Mouse (Mus musculus) right cerebral cortex, postnatal 4 days (tissue): ENCODE results near the gene Pts.

Source experiments
- DNase-seq: peaks from one replicate; pipeline ENCODE4 v3.0.0-alpha.2; 2022

Gene Pts

DNA sequence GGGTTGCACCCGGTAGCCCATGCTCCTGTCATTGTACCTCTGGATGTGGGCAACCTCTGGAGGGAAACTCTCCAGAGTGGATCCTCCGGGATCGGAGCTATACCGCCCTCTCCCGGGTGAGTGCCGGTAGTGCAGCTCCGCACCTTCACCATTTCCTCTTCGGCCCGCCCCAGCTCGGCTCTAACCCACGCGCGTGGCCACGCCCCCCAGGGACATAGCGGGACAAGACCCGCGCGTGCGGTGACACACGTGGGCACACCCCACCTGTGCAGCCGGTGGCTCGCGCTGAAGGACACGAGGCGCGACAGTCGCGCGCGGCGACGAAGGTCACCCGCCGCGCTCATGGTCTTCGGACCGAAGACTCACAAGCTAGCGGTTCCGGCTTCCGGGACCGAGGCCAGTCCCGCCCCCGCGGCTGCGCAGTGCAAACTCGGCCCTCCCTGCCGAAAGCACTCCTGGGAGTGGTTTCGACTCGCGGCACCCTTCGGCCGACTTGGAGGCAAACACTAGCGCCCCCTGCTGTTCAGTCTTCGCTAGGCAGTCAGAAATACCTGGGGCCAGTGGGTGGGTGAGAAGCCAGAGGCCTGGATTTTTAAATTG lies at the start of gene Pts:
Gene Pts (minus strand): TSS at position 432 of the 600 bp plus-strand sequence.
- peak; percentile 98 for DNase-seq

DNA sequence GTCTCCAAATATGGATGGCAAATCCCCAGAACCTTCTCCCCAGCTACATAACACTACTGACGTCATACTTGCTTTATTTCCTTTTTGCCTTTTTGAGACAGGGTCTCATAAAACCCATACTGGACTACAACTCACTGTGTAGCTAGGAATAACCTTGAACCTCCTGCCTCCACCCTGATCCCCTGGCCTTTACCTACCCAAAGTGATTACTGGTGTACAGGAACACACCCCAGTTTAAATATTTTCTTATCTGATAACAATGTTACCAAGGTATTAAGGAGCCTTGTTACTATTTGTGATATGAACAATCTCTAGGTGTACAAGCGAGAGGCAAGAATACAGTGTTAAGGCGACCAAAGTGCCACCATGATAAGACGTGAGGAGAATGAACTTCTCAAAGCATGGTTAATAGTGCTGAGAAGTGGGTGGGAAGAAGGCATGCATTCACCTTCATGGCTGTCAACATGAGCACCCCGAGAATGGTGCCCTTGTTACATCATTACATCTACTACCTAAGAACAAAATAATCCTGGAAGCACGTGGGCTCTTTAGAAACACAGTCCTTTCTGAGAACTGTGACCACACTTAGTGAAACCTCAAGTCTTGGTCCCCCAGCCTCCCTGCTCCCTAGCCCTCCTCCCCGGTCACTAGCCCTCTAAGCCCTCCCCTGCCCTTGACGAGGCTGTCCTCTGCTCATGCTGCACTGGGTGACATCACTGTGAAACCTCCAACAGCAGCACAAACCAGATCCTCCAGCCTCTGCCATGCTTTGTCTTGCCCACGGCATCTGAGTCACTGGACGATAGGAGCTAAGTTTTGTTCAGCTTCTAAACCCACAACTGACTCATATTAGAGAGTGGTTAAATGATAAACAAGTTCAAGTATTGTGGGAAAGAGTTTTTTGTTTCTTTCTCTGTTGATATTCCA lies 41.3 kb upstream of the Pts start:
- DNase-seq = no peak

DNA sequence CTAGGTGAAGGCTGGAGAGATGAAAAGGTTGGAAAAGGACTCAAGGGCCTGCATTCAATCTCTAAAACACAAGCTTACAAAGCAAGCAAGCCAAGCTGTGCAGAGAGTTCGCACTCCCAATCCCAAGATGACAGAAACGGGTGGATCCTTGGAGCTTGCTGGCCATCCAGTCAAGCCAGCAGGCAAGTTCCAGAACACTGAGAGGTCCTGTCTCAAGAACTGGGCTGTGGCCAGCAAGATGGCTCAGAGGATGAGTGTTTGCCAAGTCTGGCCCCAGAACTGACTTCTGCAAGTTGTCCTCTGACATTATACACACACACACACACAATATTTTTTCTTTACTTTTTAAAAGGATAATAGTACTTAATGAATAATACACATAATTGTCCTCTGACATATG lies 39.4 kb upstream of the Pts start:
- no peak for DNase-seq

GRCm38 (mm10) chr9:50567372-50567771 lies 38.8 kb upstream of the Pts start:
- no peak for DNase-seq

DNA sequence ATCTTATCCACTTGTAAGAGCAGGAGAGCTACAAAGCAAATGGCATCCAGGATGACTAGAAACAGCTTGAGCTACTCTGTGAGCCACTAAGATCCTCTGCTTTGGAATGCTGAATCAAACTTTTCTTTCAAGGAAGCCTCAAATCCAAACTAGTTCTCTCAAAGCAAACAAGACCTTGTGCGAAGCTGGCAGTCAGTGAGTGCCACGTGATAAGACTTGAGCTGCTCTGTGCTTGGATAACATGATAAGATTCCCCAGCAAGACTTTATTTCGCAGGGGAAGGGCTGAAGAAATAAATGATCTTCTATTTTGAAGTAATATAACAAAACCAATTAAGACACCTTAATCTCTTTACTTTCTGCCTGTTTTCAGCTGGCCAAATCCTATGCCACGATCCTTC lies 37.4 kb upstream of the Pts start:
- DNase-seq = no peak

GRCm38 (mm10) chr9:50565173-50565572 lies 36.6 kb upstream of the Pts start:
- no peak for DNase-seq

- DNase-seq = no peak
Measured at GRCm38 (mm10) chr9:50561918-50562360, 33.4 kb upstream of the Pts start.

GRCm38 (mm10) chr9:50561145-50561917 lies 32.8 kb upstream of the Pts start, which contains the start of gene Tex12:
TSS of gene Tex12 (minus strand) at chr9:50561325.
- DNase-seq = no peak

GRCm38 (mm10) chr9:50555094-50555446 lies 26.5 kb upstream of the Pts start, which contains the start of gene Bco2:
TSS of gene Bco2 (minus strand) at chr9:50555181.
- DNase-seq = no peak

- peak; percentile 43 for DNase-seq
Measured at GRCm38 (mm10) chr9:50554241-50555093, 25.9 kb upstream of the Pts start, which contains the start of gene Il18. TSS of gene Il18 (plus strand) at chr9:50554827.

GRCm38 (mm10) chr9:50553547-50553946 lies 25.0 kb upstream of the Pts start:
- no peak for DNase-seq

DNA sequence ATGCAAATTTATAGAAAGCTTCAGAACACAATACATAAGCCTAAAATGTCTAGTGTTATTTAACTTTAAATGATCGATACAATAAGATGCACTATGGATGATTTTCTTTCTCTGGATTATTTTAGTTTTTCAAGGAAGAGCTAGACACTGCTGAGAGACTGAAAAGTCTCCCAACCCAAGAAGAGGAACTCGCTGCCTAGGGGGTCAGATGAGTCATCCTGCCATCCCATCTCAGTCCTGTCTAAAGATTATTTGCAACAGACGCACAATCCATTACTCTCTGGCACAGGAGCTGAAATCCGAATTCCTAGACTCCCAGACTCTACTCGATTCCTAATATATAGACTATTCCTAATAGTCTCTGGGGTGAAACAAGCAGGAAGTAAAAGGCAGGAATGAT lies 23.7 kb upstream of the Pts start:
- DNase-seq = no peak

DNA sequence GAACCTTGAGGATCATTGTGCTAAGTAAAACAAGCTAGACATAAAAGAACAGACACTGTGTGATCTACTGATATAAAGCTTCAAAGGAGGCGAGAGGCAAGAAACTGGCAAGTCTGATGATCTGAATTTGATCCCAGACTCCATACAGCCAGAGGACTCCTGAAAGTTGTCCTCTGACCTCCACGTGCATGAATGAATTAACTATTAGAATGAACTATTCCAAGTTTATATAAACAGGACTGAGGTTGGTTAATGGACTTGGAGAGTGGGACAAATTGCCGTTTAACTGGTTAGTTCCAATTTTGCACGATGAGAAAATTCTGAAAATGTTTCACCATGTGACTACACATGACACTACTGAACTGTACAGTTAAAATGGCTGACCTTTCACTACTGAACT lies 20.4 kb upstream of the Pts start:
- DNase-seq = no peak

GRCm38 (mm10) chr9:50547859-50548478 lies 19.4 kb upstream of the Pts start:
- DNase-seq = no peak

GRCm38 (mm10) chr9:50542401-50542800 lies 13.9 kb upstream of the Pts start:
- no peak for DNase-seq

GRCm38 (mm10) chr9:50540170-50540569 lies 11.6 kb upstream of the Pts start:
- DNase-seq = no peak

GRCm38 (mm10) chr9:50537295-50537694 lies 8.8 kb upstream of the Pts start:
- DNase-seq = no peak

- no peak for DNase-seq
Measured at GRCm38 (mm10) chr9:50536603-50537135, 8.1 kb upstream of the Pts start.

DNA sequence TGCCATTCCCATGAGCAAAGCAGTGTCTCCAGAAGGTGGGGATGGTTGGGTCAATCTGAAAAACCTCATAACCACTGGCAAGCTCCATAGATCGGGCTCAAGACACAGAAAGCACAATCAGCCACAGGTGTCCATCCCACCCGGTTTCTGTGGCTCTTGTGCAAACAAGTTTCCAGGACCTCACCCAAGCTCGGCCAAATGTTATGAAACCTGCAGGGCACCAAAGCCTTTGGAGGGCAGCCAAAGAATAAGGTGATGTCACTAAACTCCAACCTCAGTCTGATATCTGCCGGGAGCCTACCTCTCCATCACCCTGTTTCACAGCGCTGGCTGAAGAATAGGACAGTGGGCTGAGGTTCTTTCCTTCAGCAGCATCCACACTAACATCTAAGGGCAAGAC lies 7.4 kb upstream of the Pts start:
- no peak for DNase-seq

- no peak for DNase-seq
Measured at GRCm38 (mm10) chr9:50533791-50534190, 5.3 kb upstream of the Pts start.

- no peak for DNase-seq
Measured at GRCm38 (mm10) chr9:50533328-50533727, 4.8 kb upstream of the Pts start.

DNA sequence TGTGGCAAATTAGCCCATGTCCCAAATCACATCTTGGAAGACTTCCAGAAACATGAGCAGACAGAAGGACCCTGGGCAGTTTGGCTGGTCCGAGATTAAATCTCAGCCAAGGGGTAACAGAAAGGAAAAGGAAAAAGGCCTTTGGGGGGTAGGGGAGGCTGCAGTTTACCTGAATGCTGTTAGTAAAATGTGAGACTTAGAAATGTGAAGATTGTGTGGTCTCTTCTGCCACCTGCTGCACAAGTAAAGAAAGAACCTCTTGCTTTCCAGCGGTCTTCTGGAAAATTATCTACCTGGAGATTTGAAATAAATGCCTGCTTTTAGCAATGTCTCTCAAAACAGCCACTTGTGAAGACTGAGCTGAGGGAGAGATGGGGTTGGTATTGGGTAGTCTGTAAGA lies 2.4 kb upstream of the Pts start:
- DNase-seq = peak; percentile 29
